In the genomic region with DNA sequence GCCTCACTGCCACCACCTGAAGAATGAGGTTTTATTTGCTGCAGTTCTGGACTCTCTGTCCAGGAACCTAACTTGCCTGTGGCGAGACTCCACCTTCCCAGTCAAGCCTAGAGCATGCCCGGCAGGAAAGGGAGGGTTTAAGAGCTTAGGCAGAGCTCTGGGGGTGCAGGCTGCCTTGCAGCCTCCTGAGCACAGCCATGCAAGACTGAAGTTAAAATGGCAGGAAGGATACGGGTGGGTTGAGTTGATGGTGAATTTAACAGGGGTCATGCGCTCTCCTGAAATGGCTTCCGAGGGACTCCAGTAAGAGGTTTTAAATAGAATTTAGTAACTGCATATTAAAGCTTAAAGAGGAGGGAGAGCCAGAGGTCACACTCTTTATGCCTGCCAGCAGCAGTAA, we compare ENCODE assay signal across 27 mouse cellular contexts.
A peak's percentile ranks its signal among the peaks of the same experiment; 100 is the strongest.
DNase-seq lines count a peak whose midpoint lies in the region; ATAC-seq and TF ChIP-seq lines count a peak whose summit lies in the region.
"Had no signal": no experiment of that assay in that cellular context is flagged by ENCODE, and none has a peak within 500 bp of the region (broad histone marks: within the 10 kb centered on the region; RNA-seq: fewer than 3 reads in every experiment).

No protein-coding gene starts in this region.

- no peak overlapping the region for H3K27ac ChIP-seq in heart, embryonic 10.5 days
- H3K27ac ChIP-seq in kidney, embryonic 16.5 days (ENCODE audit: low read length), result peak overlapping the region; percentile 67
- peak overlapping the region; percentile 87 for H3K27ac ChIP-seq in ES-Bruce4 (ENCODE audit: insufficient read depth, low read length)
- no peak overlapping the region for H3K27ac ChIP-seq in cerebellum, adult 2 months (ENCODE audit: insufficient read depth, low read length)
- H3K27ac ChIP-seq: embryonic facial prominence, embryonic 12.5 days; embryonic facial prominence, embryonic 15.5 days; forebrain, embryonic 13.5 days; heart, embryonic 15.5 days; hindbrain, embryonic 10.5 days; hindbrain, embryonic 13.5 days; intestine, embryonic 15.5 days had no signal

- H3K4me1 ChIP-seq in heart, embryonic 10.5 days, result no peaks in the 10 kb centered on the region
- peaks cover 10% of the 10 kb centered on the region; the same call in 1 of the 2 replicates for H3K4me1 ChIP-seq in kidney, embryonic 16.5 days (ENCODE audit: insufficient read depth, low read length)
- peaks cover 1% of the 10 kb centered on the region for H3K4me1 ChIP-seq in ES-Bruce4 (ENCODE audit: control insufficient read depth, insufficient read depth, low read length)
- H3K4me1 ChIP-seq in cerebellum, adult 2 months (ENCODE audit: control insufficient read depth, insufficient read depth, low read length), result no peaks in the 10 kb centered on the region
- H3K4me1 ChIP-seq: embryonic facial prominence, embryonic 12.5 days; forebrain, embryonic 13.5 days; heart, embryonic 15.5 days; hindbrain, embryonic 10.5 days; hindbrain, embryonic 13.5 days; intestine, embryonic 15.5 days had no signal

- TF ChIP-seq POLR2A in ES-Bruce4 (IDR thresholded peaks at IDR 0.05; ENCODE audit: insufficient read depth, low read length), result no peak
- TF ChIP-seq POLR2A in cerebellum, adult 2 months (IDR thresholded peaks at IDR 0.05; ENCODE audit: borderline replicate concordance, insufficient read depth, low read length), result no peak

- TF ChIP-seq EP300 in ES-Bruce4 (IDR thresholded peaks at IDR 0.05; ENCODE audit: insufficient read depth, low read depth, low read length), result no peak

- ATAC-seq in kidney, embryonic 16.5 days (ENCODE audit: low FRiP score, low TSS enrichment), result peak; percentile 75; the same call in 1 of the 2 replicates
- ATAC-seq: activated CD4-positive, CD25-positive, alpha-beta regulatory T cell, adult 4 months; CD4-positive, CD25-positive, alpha-beta regulatory T cell, adult 4 months; forebrain, embryonic 13.5 days; forebrain, postnatal 0 days; hindbrain, embryonic 16.5 days; intestine, embryonic 15.5 days had no signal

- peak; percentile 87 for DNase-seq in heart, adult 11 months
- no peak for DNase-seq in heart, embryonic 10.5 days (ENCODE audit: low spot score)
- DNase-seq in kidney, adult 8-10 months, result no peak
- DNase-seq in ES-CJ7 (ENCODE audit: low read depth, low spot score), result peak; percentile 18
- DNase-seq in cerebellum, adult 2 months, result no peak
- no peak for DNase-seq in embryo, embryonic 10 days (ENCODE audit: low spot score)
- DNase-seq: adrenal gland, adult 8-10 months; adrenal gland, postnatal 25 days; cerebellum, adult 11-12 months; cerebellum, adult 9-10 months; forebrain, postnatal 0 days; gastrocnemius, postnatal 36 days; heart, postnatal 10 days; heart, postnatal 36 days had no signal

- WGBS in heart, embryonic 10.5 days, result 84% methylated on average over 5 of the region's 5 CpGs
- 43% methylated on average over 5 of the region's 5 CpGs for WGBS in kidney, embryonic 16.5 days
- WGBS in cerebellum, adult 2 months, result 86% methylated on average over 5 of the region's 5 CpGs

- no peaks in the 10 kb centered on the region for H3K9me3 ChIP-seq in heart, embryonic 10.5 days
- no peaks in the 10 kb centered on the region for H3K9me3 ChIP-seq in kidney, embryonic 16.5 days (ENCODE audit: low read length)
- no peaks in the 10 kb centered on the region for H3K9me3 ChIP-seq in ES-Bruce4 (replicated peaks; ENCODE audit: control insufficient read depth, insufficient read depth, low read length, poor library complexity, severe bottlenecking)
- H3K9me3 ChIP-seq: embryonic facial prominence, embryonic 12.5 days; embryonic facial prominence, embryonic 15.5 days; forebrain, embryonic 13.5 days; heart, embryonic 12.5 days; heart, embryonic 15.5 days; hindbrain, embryonic 10.5 days; hindbrain, embryonic 13.5 days; intestine, embryonic 15.5 days had no signal

- no peak for TF ChIP-seq CTCF in ES-Bruce4 (IDR thresholded peaks at IDR 0.05; ENCODE audit: low read depth, low read length)
- TF ChIP-seq CTCF in cerebellum, adult 2 months (IDR thresholded peaks at IDR 0.05; ENCODE audit: borderline replicate concordance, insufficient read depth, low read depth, low read length), result no peak

- no peaks in the 10 kb centered on the region for H3K27me3 ChIP-seq in heart, embryonic 10.5 days (ENCODE audit: insufficient read depth, poor library complexity, severe bottlenecking)
- H3K27me3 ChIP-seq in kidney, embryonic 16.5 days (ENCODE audit: insufficient read depth, low read length), result no peaks in the 10 kb centered on the region
- no peaks in the 10 kb centered on the region for H3K27me3 ChIP-seq in ES-Bruce4 (ENCODE audit: control insufficient read depth, insufficient read depth, low read length, poor library complexity, severe bottlenecking)
- no peaks in the 10 kb centered on the region for H3K27me3 ChIP-seq in cerebellum, adult 2 months (ENCODE audit: control insufficient read depth, insufficient read depth, low read length)
- H3K27me3 ChIP-seq: embryonic facial prominence, embryonic 12.5 days; embryonic facial prominence, embryonic 15.5 days; forebrain, embryonic 13.5 days; heart, embryonic 12.5 days; heart, embryonic 15.5 days; hindbrain, embryonic 13.5 days; intestine, embryonic 15.5 days had no signal

- no peak overlapping the region for H3K4me3 ChIP-seq in heart, embryonic 10.5 days
- no peak overlapping the region for H3K4me3 ChIP-seq in kidney, embryonic 16.5 days (ENCODE audit: low read length)
- H3K4me3 ChIP-seq in ES-Bruce4 (ENCODE audit: low read depth, low read length), result no peak overlapping the region
- H3K4me3 ChIP-seq in cerebellum, adult 2 months (replicated peaks; ENCODE audit: insufficient read depth, low read depth, low read length), result no peak overlapping the region
- H3K4me3 ChIP-seq: embryonic facial prominence, embryonic 12.5 days; embryonic facial prominence, embryonic 15.5 days; forebrain, embryonic 13.5 days; heart, embryonic 12.5 days; heart, embryonic 15.5 days; hindbrain, embryonic 10.5 days; hindbrain, embryonic 13.5 days; intestine, embryonic 15.5 days had no signal

- no peak overlapping the region for H3K4me2 ChIP-seq in kidney, embryonic 16.5 days (replicated peaks; ENCODE audit: low read depth, low read length)
- H3K4me2 ChIP-seq: embryonic facial prominence, embryonic 12.5 days; embryonic facial prominence, embryonic 15.5 days; forebrain, embryonic 13.5 days; heart, embryonic 12.5 days; heart, embryonic 15.5 days; hindbrain, embryonic 13.5 days; intestine, embryonic 15.5 days had no signal

- peaks cover 66% of the 10 kb centered on the region for H3K36me3 ChIP-seq in heart, embryonic 10.5 days
- H3K36me3 ChIP-seq in kidney, embryonic 16.5 days (ENCODE audit: insufficient read depth, low read length), result peaks cover 31% of the 10 kb centered on the region
- H3K36me3 ChIP-seq in ES-Bruce4 (ENCODE audit: control insufficient read depth, insufficient read depth, low read length, poor library complexity, severe bottlenecking), result peaks cover 18% of the 10 kb centered on the region

- H3K9ac ChIP-seq in kidney, embryonic 16.5 days (replicated peaks; ENCODE audit: low read length), result no peak overlapping the region
- no peak overlapping the region for H3K9ac ChIP-seq in ES-Bruce4 (ENCODE audit: low read depth, poor library complexity, severe bottlenecking)
- H3K9ac ChIP-seq: embryonic facial prominence, embryonic 12.5 days; embryonic facial prominence, embryonic 15.5 days; forebrain, embryonic 13.5 days; forebrain, postnatal 0 days; heart, embryonic 12.5 days; heart, embryonic 15.5 days; hindbrain, embryonic 13.5 days; intestine, embryonic 15.5 days had no signal

Comparison
In these comparisons a context has a peak if more than half of its experiments do, and no peak if none do; other contexts are left out.
1. DNase-seq: peak in heart, adult 11 months (single experiment) and ES-CJ7 (single experiment); none in heart, embryonic 10.5 days (single experiment), kidney, adult 8-10 months (0 of 2), cerebellum, adult 2 months (0 of 2) and embryo, embryonic 10 days (single experiment).
2. H3K27ac ChIP-seq: peak in kidney, embryonic 16.5 days (single experiment) and ES-Bruce4 (single experiment); none in heart, embryonic 10.5 days (single experiment) and cerebellum, adult 2 months (single experiment).